Mouse (Mus musculus) liver, postnatal 0 days (tissue): Measurements from ENCODE around the gene Psmb3.

ENCODE experiments used
- CTCF ChIP-seq: sonication (generic); IDR thresholded peaks from 2 replicates; pipeline ENCODE4 v1.5.1; 2016; ENCODE audit warnings: antibody characterized with exemption, low read depth
- EP300 ChIP-seq: IDR thresholded peaks from 2 replicates; pipeline ENCODE4 v1.6.1; 2016; ENCODE audit warnings: antibody characterized with exemption, low read depth, mild to moderate bottlenecking

GRCm38 (mm10) chr11:97657184-97657945 lies 45.8 kb upstream of the Psmb3 start:
- no peak for TF ChIP-seq CTCF
- no peak for TF ChIP-seq EP300
